Comparison of ENCODE assay signal across 24 mouse cellular contexts in the genomic region with DNA sequence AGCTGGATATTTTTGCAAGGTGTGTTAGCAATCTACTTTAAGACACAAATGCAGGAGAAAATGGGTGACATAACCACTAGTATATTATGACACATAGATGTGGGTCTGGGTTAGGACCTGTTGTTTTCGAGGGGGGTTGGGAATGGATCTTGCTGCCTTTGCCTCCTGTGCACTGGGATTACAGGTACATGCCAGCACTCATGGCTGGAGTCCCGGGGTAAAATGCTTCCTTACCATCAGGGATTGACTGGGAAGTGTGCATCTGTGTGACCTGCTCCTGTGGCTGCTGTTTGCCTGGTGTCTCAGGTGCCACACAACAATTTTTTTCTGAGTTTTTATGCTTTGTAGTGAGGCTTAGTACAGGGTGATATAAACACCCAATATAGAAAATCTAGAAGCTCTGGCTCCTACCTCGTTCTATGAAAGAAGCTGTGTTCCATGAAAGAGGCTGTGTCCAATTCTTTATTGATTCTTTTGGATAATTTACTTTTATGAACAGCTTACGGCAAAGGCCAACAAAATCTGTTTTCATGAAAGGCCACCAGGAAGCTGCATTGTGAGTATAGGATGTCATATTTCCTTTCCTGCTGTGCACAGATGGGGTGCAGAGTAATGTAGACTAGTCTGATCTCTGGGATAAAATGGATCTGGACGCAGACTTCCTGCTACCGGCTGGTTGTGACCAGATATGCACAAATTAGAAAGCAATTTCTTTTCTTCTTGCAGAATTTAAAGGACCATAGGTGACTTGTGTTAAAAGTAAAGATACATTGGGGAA.
DNase-seq lines count a peak whose midpoint lies in the region; ATAC-seq and TF ChIP-seq lines count a peak whose summit lies in the region.
"Had no signal": no experiment of that assay in that cellular context is flagged by ENCODE, and none has a peak within 500 bp of the region (broad histone marks: within the 10 kb centered on the region; RNA-seq: fewer than 3 reads in every experiment).

No protein-coding gene starts in this region.

- H3K4me2 ChIP-seq in lung, embryonic 14.5 days = no peak overlapping the region
- H3K4me2 ChIP-seq: embryonic facial prominence, embryonic 15.5 days; heart, embryonic 11.5 days; intestine, embryonic 15.5 days; liver, embryonic 13.5 days; midbrain, embryonic 15.5 days had no signal

- H3K4me3 ChIP-seq in cerebellum, adult 2 months (replicated peaks; ENCODE audit: insufficient read depth, low read depth, low read length) = no peak overlapping the region
- no peak overlapping the region for H3K4me3 ChIP-seq in lung, embryonic 14.5 days (ENCODE audit: low read depth, low read length)
- H3K4me3 ChIP-seq: embryonic facial prominence, embryonic 15.5 days; hindbrain, embryonic 10.5 days; intestine, embryonic 15.5 days; layer of hippocampus, adult 2 months; liver, embryonic 13.5 days; midbrain, embryonic 15.5 days; myocyte had no signal

- no peak for TF ChIP-seq CTCF in cerebellum, adult 2 months (IDR thresholded peaks at IDR 0.05; ENCODE audit: borderline replicate concordance, insufficient read depth, low read depth, low read length)
- no peak for TF ChIP-seq CTCF in lung, embryonic 14.5 days (IDR thresholded peaks at IDR 0.05; ENCODE audit: low read depth)

- ATAC-seq in lung, embryonic 14.5 days (ENCODE audit: insufficient read depth) = no peak
- ATAC-seq: CD4-positive, CD25-positive, alpha-beta regulatory T cell, adult 4 months; forebrain, embryonic 16.5 days; intestine, embryonic 15.5 days; midbrain, embryonic 15.5 days had no signal

- WGBS in cerebellum, adult 2 months = 12% methylated on average over 6 of the region's 6 CpGs
- 54% methylated on average over 6 of the region's 6 CpGs for WGBS in lung, embryonic 14.5 days

- H3K9ac ChIP-seq in lung, embryonic 14.5 days = no peak overlapping the region
- H3K9ac ChIP-seq: embryonic facial prominence, embryonic 15.5 days; intestine, embryonic 15.5 days; liver, embryonic 13.5 days; midbrain, embryonic 15.5 days had no signal

- no peaks in the 10 kb centered on the region for H3K36me3 ChIP-seq in lung, embryonic 14.5 days (ENCODE audit: insufficient read depth)
- H3K36me3 ChIP-seq: embryonic facial prominence, embryonic 15.5 days; hindbrain, embryonic 10.5 days; intestine, embryonic 15.5 days; liver, embryonic 13.5 days; midbrain, embryonic 15.5 days had no signal

- TF ChIP-seq POLR2A in cerebellum, adult 2 months (IDR thresholded peaks at IDR 0.05; ENCODE audit: borderline replicate concordance, insufficient read depth, low read length) = no peak

- no peaks in the 10 kb centered on the region for H3K27me3 ChIP-seq in cerebellum, adult 2 months (ENCODE audit: control insufficient read depth, insufficient read depth, low read length)
- no peaks in the 10 kb centered on the region for H3K27me3 ChIP-seq in lung, embryonic 14.5 days (ENCODE audit: insufficient read depth, low read length)
- H3K27me3 ChIP-seq: embryonic facial prominence, embryonic 15.5 days; intestine, embryonic 15.5 days; liver, embryonic 13.5 days; midbrain, embryonic 15.5 days had no signal

- H3K9me3 ChIP-seq in lung, embryonic 14.5 days (ENCODE audit: low read depth, low read length) = no peaks in the 10 kb centered on the region
- H3K9me3 ChIP-seq: embryonic facial prominence, embryonic 15.5 days; hindbrain, embryonic 10.5 days; intestine, embryonic 15.5 days; liver, embryonic 13.5 days; midbrain, embryonic 15.5 days had no signal

- H3K4me1 ChIP-seq in cerebellum, adult 2 months (ENCODE audit: control insufficient read depth, insufficient read depth, low read length) = peaks cover 39% of the 10 kb centered on the region
- H3K4me1 ChIP-seq in lung, embryonic 14.5 days (ENCODE audit: insufficient read depth) = peaks cover 17% of the 10 kb centered on the region; the same call in 1 of the 2 replicates

- DNase-seq in cerebellum, adult 2 months = peak; percentile 46 to 51
- no peak for DNase-seq in cerebellum, adult 8-10 months
- peak; percentile 40 for DNase-seq in lung, embryonic 14.5 days
- no peak for DNase-seq in lung, postnatal 25 days (ENCODE audit: low spot score)
- DNase-seq in cerebellum, adult 9-11 months = peak; percentile 56
- peak; percentile 32 for DNase-seq in naive thymus-derived CD4-positive, alpha-beta T cell, adult 2 months (ENCODE audit: low read depth)
- no peak for DNase-seq in lung, postnatal 10 days
- DNase-seq: adrenal gland, postnatal 14 days; gastrocnemius, postnatal 10 days; heart, adult 11 months; kidney, adult 8-10 months; kidney, postnatal 25 days; liver, embryonic 13.5 days; lung, adult 2 months; lung, postnatal 4 days had no signal

- no peak overlapping the region; the same call in 1 of the 2 replicates for H3K27ac ChIP-seq in cerebellum, adult 2 months (ENCODE audit: insufficient read depth, low read length)
- H3K27ac ChIP-seq in lung, embryonic 14.5 days (ENCODE audit: low read depth) = peak overlapping the region; percentile 12; the same call in 1 of the 2 replicates
- H3K27ac ChIP-seq: embryonic facial prominence, embryonic 15.5 days; hindbrain, embryonic 10.5 days; intestine, embryonic 15.5 days; liver, embryonic 13.5 days; midbrain, embryonic 15.5 days had no signal

Comparison
In these comparisons a context has a peak if more than half of its experiments do, and no peak if none do; other contexts are left out.
1. DNase-seq: peak in cerebellum, adult 2 months (2 of 2), lung, embryonic 14.5 days (single experiment), cerebellum, adult 9-11 months (single experiment) and naive thymus-derived CD4-positive, alpha-beta T cell, adult 2 months (single experiment); none in cerebellum, adult 8-10 months (single experiment), lung, postnatal 25 days (single experiment) and lung, postnatal 10 days (single experiment).